ENCODE assay signal across 27 mouse cellular contexts in the genomic region with DNA sequence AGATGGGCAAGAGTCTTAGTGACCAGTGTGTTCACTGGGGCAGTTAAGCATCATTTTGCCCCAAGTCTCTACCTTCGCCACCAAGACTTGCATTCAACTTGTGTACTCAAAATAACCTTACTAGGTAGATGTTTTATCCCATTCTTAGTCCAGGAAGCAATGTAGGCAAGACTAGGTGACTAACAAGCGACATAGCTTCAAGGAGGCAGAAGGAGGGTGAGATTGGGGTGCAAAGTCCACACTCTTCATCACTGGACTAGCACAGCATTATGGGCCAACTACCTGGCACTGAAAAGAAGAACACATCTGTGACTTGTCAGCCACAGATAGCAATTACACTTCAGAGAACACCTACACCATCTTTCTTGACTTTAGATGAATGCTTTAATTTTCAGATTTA. TPM values are rescaled to one million over a fixed set of nuclear protein-coding genes. Genes with fewer than 3 reads are reported as not detected.
"Had no signal": no experiment of that assay in that cellular context is flagged by ENCODE, and none has a peak within 500 bp of the region (broad histone marks: within the 10 kb centered on the region; RNA-seq: fewer than 3 reads in every experiment).

No protein-coding gene starts in this region.

- H3K4me2 ChIP-seq: lung, embryonic 15.5 days; midbrain, embryonic 12.5 days; neural tube, embryonic 12.5 days had no signal

- ATAC-seq: lung, postnatal 0 days had no signal

- H3K36me3 ChIP-seq: lung, embryonic 15.5 days; midbrain, embryonic 10.5 days; midbrain, embryonic 12.5 days; neural tube, embryonic 12.5 days had no signal

- H3K27ac ChIP-seq: liver, embryonic 14.5 days; lung, embryonic 15.5 days; macrophage; midbrain, embryonic 10.5 days; midbrain, embryonic 12.5 days; neural tube, embryonic 12.5 days had no signal

- H3K9ac ChIP-seq: liver, embryonic 14.5 days; lung, embryonic 15.5 days; midbrain, embryonic 12.5 days; neural tube, embryonic 12.5 days had no signal

- DNase-seq: lung, adult 18-20 months; lung, postnatal 14 days; lung, postnatal 36 days; midbrain, embryonic 14.5 days; right cerebral cortex, postnatal 14 days; spleen, adult 18-20 months; thymus, adult 2 months; thymus, postnatal 25 days; thymus, postnatal 4 days had no signal

- H3K4me1 ChIP-seq: lung, embryonic 15.5 days; midbrain, embryonic 10.5 days; midbrain, embryonic 12.5 days; neural tube, embryonic 12.5 days had no signal

- H3K9me3 ChIP-seq: lung, embryonic 15.5 days; midbrain, embryonic 10.5 days; midbrain, embryonic 12.5 days; neural tube, embryonic 12.5 days had no signal

- H3K27me3 ChIP-seq: lung, embryonic 15.5 days; midbrain, embryonic 12.5 days; neural tube, embryonic 12.5 days had no signal

- H3K4me3 ChIP-seq: lung, embryonic 15.5 days; midbrain, embryonic 10.5 days; midbrain, embryonic 12.5 days; neural tube, embryonic 12.5 days had no signal

RNA-seq across cellular contexts. Expression of a gene that starts 18.0 kb away (rescaled TPM):
- total RNA-seq: megakaryocyte progenitor cell, adult 5-6 weeks; megakaryocyte-erythroid progenitor cell, adult 5-6 weeks; midbrain, postnatal 0 days; monocyte, adult 5-6 weeks; neutrophil, adult 5-6 weeks had no signal
- polyA plus RNA-seq: macrophage; midbrain, embryonic 10.5 days; midbrain, embryonic 12.5 days; midbrain, embryonic 14.5 days; midbrain, postnatal 0 days; neural tube, embryonic 12.5 days; neural tube, embryonic 14.5 days; testis, adult 2 months had no signal

RNA-seq across cellular contexts. Expression of a gene that starts 42.3 kb away (rescaled TPM):
- total RNA-seq: megakaryocyte progenitor cell, adult 5-6 weeks; megakaryocyte-erythroid progenitor cell, adult 5-6 weeks; midbrain, postnatal 0 days; monocyte, adult 5-6 weeks; neutrophil, adult 5-6 weeks had no signal
- polyA plus RNA-seq: liver, embryonic 14.5 days; liver, embryonic 16.5 days; lung, embryonic 15.5 days; lung, postnatal 0 days; macrophage; midbrain, embryonic 10.5 days; midbrain, embryonic 12.5 days; midbrain, embryonic 14.5 days; midbrain, postnatal 0 days; neural tube, embryonic 12.5 days; neural tube, embryonic 14.5 days; stomach, embryonic 14.5 days; stomach, embryonic 16.5 days; testis, adult 2 months; thymus, adult 2 months; urinary bladder, adult 2 months had no signal
